Mouse (Mus musculus): ENCODE results near the gene Smco3. TPM values are rescaled to one million over a fixed set of nuclear protein-coding genes. Genes with fewer than 3 reads are reported as not detected.

Gene Smco3
- polyA plus RNA-seq, 1 experiment, result not detected

- Histone ChIP-seq H3K4me1 (ENCODE audit: control insufficient read depth) (peaks cover 22% of the 10 kb centered on the region), H3K27me3 (ENCODE audit: control insufficient read depth) (peaks cover 17% of the 10 kb centered on the region), H3K36me3 (ENCODE audit: control insufficient read depth) (peaks cover 27% of the 10 kb centered on the region), H3K4me3 (replicated peaks) (peak within 1 kb of the TSS; percentile 91), H3K9me3 (ENCODE audit: control insufficient read depth, low read length) (no peaks in the 10 kb centered on the region)
- TF ChIP-seq GATA1 (IDR thresholded peaks at IDR 0.05; ENCODE audit: low read length), result no peak
- TF ChIP-seq TAL1 (IDR thresholded peaks at IDR 0.05; ENCODE audit: low read length), result no peak
These were observed 7.2 kb downstream of the Smco3 start, which contains the start of gene Wbp11 for GRCm38 (mm10) chr6:136827881-136828561. Gene Wbp11, minus strand, starts transcription at chr6:136828233.

GRCm38 (mm10) chr6:136827516-136827880, 7.8 kb downstream of the Smco3 start, which contains the start of gene BC049715:
Gene BC049715, plus strand, starts transcription at chr6:136827626.
- Histone ChIP-seq H3K36me3 (ENCODE audit: control insufficient read depth) (peaks cover 32% of the 10 kb centered on the region), H3K27me3 (ENCODE audit: control insufficient read depth) (peaks cover 17% of the 10 kb centered on the region), H3K9me3 (ENCODE audit: control insufficient read depth, low read length) (no peaks in the 10 kb centered on the region), H3K4me1 (ENCODE audit: control insufficient read depth) (peaks cover 22% of the 10 kb centered on the region), H3K4me3 (replicated peaks) (peak within 1 kb of the TSS; percentile 91)
- TF ChIP-seq TAL1 (IDR thresholded peaks at IDR 0.05; ENCODE audit: low read length) (no peak), GATA1 (IDR thresholded peaks at IDR 0.05; ENCODE audit: low read length) (no peak)

- H3K4me3 ChIP-seq (replicated peaks), result peak overlapping the region; percentile 91
- peaks cover 36% of the 10 kb centered on the region for H3K36me3 ChIP-seq (ENCODE audit: control insufficient read depth)
- H3K9me3 ChIP-seq (ENCODE audit: control insufficient read depth, low read length), result no peaks in the 10 kb centered on the region
- peaks cover 22% of the 10 kb centered on the region for H3K4me1 ChIP-seq (ENCODE audit: control insufficient read depth)
- TF ChIP-seq GATA1 (IDR thresholded peaks at IDR 0.05; ENCODE audit: low read length) (no peak), TAL1 (IDR thresholded peaks at IDR 0.05; ENCODE audit: low read length) (no peak)
- H3K27me3 ChIP-seq (ENCODE audit: control insufficient read depth), result peaks cover 13% of the 10 kb centered on the region
These were observed 8.1 kb downstream of the Smco3 start for GRCm38 (mm10) chr6:136827116-136827515.

- Histone ChIP-seq H3K27me3 (ENCODE audit: control insufficient read depth) (no peaks in the 10 kb centered on the region), H3K4me3 (replicated peaks) (no peak overlapping the region), H3K4me1 (ENCODE audit: control insufficient read depth) (peaks cover 24% of the 10 kb centered on the region), H3K9me3 (ENCODE audit: control insufficient read depth, low read length) (no peaks in the 10 kb centered on the region), H3K36me3 (ENCODE audit: control insufficient read depth) (peaks cover 57% of the 10 kb centered on the region)
- TF ChIP-seq GATA1 (IDR thresholded peaks at IDR 0.05; ENCODE audit: low read length), result no peak
These were observed 10.3 kb downstream of the Smco3 start for GRCm38 (mm10) chr6:136824987-136825386.

GRCm38 (mm10) chr6:136821086-136821485, 14.2 kb downstream of the Smco3 start:
- Histone ChIP-seq H3K9me3 (ENCODE audit: control insufficient read depth, low read length) (no peaks in the 10 kb centered on the region), H3K36me3 (ENCODE audit: control insufficient read depth) (peaks cover 94% of the 10 kb centered on the region), H3K4me3 (replicated peaks) (no peak overlapping the region), H3K4me1 (ENCODE audit: control insufficient read depth) (peaks cover 6% of the 10 kb centered on the region), H3K27me3 (ENCODE audit: control insufficient read depth) (no peaks in the 10 kb centered on the region)
- no peak for TF ChIP-seq GATA1 (IDR thresholded peaks at IDR 0.05; ENCODE audit: low read length)
- TF ChIP-seq TAL1 (IDR thresholded peaks at IDR 0.05; ENCODE audit: low read length), result no peak

- TF ChIP-seq GATA1 (IDR thresholded peaks at IDR 0.05; ENCODE audit: low read length) (no peak), TAL1 (IDR thresholded peaks at IDR 0.05; ENCODE audit: low read length) (no peak)
- peaks cover 96% of the 10 kb centered on the region for H3K36me3 ChIP-seq (ENCODE audit: control insufficient read depth)
- peaks cover 4% of the 10 kb centered on the region; the same call in 1 of the 2 replicates for H3K4me1 ChIP-seq (ENCODE audit: control insufficient read depth)
- no peaks in the 10 kb centered on the region for H3K9me3 ChIP-seq (ENCODE audit: control insufficient read depth, low read length)
- H3K4me3 ChIP-seq (replicated peaks), result no peak overlapping the region
- H3K27me3 ChIP-seq (ENCODE audit: control insufficient read depth), result no peaks in the 10 kb centered on the region
These were observed 14.9 kb downstream of the Smco3 start for GRCm38 (mm10) chr6:136820381-136820780.

GRCm38 (mm10) chr6:136817549-136817948, 17.7 kb downstream of the Smco3 start:
- Histone ChIP-seq H3K4me1 (ENCODE audit: control insufficient read depth) (peaks cover 2% of the 10 kb centered on the region), H3K9me3 (ENCODE audit: control insufficient read depth, low read length) (no peaks in the 10 kb centered on the region), H3K27me3 (ENCODE audit: control insufficient read depth) (no peaks in the 10 kb centered on the region), H3K36me3 (ENCODE audit: control insufficient read depth) (peaks cover 99% of the 10 kb centered on the region), H3K4me3 (replicated peaks) (no peak overlapping the region)
- no peak for TF ChIP-seq GATA1 (IDR thresholded peaks at IDR 0.05; ENCODE audit: low read length)
- TF ChIP-seq TAL1 (IDR thresholded peaks at IDR 0.05; ENCODE audit: low read length), result no peak

GRCm38 (mm10) chr6:136816826-136817225, 18.4 kb downstream of the Smco3 start:
- H3K9me3 ChIP-seq (ENCODE audit: control insufficient read depth, low read length), result no peaks in the 10 kb centered on the region
- no peak for TF ChIP-seq GATA1 (IDR thresholded peaks at IDR 0.05; ENCODE audit: low read length)
- TF ChIP-seq TAL1 (IDR thresholded peaks at IDR 0.05; ENCODE audit: low read length), result no peak
- no peaks in the 10 kb centered on the region for H3K27me3 ChIP-seq (ENCODE audit: control insufficient read depth)
- H3K36me3 ChIP-seq (ENCODE audit: control insufficient read depth), result peaks cover 99% of the 10 kb centered on the region
- H3K4me3 ChIP-seq (replicated peaks), result no peak overlapping the region
- H3K4me1 ChIP-seq (ENCODE audit: control insufficient read depth), result peaks cover 3% of the 10 kb centered on the region

- Histone ChIP-seq H3K4me1 (ENCODE audit: control insufficient read depth) (peaks cover 11% of the 10 kb centered on the region), H3K27me3 (ENCODE audit: control insufficient read depth) (no peaks in the 10 kb centered on the region), H3K36me3 (ENCODE audit: control insufficient read depth) (peaks cover 99% of the 10 kb centered on the region), H3K9me3 (ENCODE audit: control insufficient read depth, low read length) (no peaks in the 10 kb centered on the region), H3K4me3 (replicated peaks) (no peak overlapping the region)
- TF ChIP-seq TAL1 (IDR thresholded peaks at IDR 0.05; ENCODE audit: low read length) (no peak), GATA1 (IDR thresholded peaks at IDR 0.05; ENCODE audit: low read length) (no peak)
These were observed 19.9 kb downstream of the Smco3 start for GRCm38 (mm10) chr6:136815381-136815780.

All from erythroblast, embryonic 14.5 days (primary cell).